Mouse (Mus musculus): ENCODE data around the gene Klhl36. TPM values are rescaled to one million over a fixed set of nuclear protein-coding genes. Genes with fewer than 3 reads are reported as not detected.

Gene Klhl36
- 17.1 and 19.6 TPM in 2 replicates for polyA plus RNA-seq (2015; fragmentation: Nextera tagmentation; extraction: Ambion mirVana)

DNA sequence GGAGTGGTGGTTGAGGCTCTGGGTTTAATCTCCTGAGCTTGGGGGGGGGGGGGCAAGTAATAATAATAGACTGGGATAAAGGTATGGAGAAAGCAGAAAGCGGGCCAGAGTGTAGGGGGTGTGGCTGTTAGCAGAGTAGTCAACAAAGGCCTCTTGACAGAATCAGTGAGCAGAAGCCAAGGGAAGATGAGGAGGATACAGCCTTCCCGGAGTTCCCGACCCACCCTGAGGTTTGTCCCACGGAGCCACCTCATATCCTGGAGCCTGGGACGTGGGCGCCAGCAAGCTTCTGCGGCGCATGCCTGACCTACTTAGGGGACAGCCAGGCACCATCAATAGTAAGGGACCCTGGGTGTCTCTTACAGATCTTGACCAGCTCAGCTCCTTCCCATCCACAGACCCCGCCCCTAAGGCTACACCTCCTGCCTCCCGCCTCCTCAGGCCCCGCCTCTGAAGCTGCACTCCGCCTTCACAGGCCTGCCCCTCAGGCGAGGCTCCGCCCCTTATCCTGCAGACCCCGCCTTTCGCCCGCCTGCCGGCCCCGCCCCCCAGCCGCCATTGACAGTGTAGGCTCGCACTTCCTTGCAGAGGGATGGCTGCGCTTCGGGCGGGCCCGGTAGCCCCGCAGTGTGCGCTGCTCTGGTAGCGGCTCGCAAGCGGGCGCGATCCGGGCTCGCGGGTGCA is at the start of gene Klhl36:
Klhl36 (plus strand) TSS at position 561 of the 684 bp plus-strand sequence.

DNA sequence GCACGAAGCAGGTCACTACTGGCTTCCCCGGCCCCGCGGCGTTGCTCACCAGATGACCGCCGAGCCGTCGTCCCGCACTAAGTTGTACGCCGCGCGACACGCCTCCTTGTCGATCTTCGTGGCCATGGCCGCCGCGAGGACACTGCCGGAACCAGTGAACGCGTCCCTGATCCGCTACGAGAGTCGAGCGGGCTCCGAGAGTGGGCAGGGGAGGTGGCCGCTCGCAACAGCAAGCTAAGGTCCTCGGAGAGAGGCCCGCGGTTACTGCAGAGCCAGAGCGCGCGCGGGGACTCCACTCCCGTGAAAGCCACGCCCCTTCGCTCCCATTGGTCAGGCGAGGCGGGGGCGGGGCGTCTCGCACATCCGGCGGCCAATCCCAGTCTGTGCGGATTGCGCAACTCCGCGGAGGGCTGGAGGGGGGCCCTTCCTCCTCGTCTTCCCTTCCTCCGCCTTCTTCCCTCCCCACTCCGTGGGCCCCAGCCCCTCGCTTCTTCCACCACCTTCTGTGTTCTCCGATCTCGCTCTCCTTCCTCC is 21.7 kb upstream of the Klhl36 start, which contains the start of gene Cotl1:
Cotl1 (minus strand) TSS at position 270 of the 534 bp plus-strand sequence.

GRCm38 (mm10) chr8:119909944-119910546 is 48.0 kb downstream of the Klhl36 start, which contains the start of gene Usp10:
TSS of gene Usp10 (plus strand) at chr8:119910360.

DNA sequence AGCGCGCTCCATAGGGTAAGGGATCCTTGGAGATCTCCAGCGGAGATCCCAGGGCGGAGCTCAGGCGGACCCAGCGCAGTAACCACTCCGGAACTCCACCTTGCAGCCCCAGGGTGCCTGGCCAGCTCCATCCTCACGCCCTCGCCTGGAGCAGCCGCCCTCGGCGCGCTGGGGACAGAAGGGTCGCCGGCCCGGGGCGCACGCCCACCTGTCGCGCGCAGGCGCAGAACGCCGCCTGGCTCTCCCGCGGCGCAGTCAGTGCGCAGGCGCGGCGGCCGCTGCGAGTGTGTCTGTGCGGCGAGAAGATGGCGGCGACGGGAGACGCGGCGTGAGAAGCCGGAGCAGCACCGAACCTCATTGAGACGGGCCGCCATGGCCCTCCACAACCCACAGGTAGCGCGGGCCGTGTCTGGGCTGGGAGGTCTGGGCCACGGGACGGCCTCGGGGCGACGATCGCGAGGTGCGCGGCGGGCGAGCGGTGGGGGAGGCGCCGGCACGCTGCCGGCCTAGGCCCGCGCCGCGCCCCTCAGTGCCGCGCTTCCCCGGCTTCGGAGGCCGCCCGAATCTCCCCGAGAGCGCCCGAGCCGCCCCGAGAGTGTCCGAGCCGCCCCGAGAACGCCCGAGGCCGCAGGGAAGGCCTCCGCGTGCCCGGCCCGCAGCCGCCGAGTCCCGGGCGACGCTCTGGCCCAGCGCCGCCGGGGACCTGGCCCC is 48.6 kb downstream of the Klhl36 start, which contains the start of gene Gm20388:
Gm20388 (plus strand) TSS at position 295 of the 711 bp plus-strand sequence.

Other genes starting within 250 kb of the Klhl36 start
- gene Adad2, start 249.5 kb upstream of the Klhl36 start, polyA plus RNA-seq (2015; fragmentation: Nextera tagmentation; extraction: Ambion mirVana) = 0.08 TPM in 1 of 2 replicates, not detected in the other
- gene Kcng4, start 226.6 kb upstream of the Klhl36 start, polyA plus RNA-seq (2015; fragmentation: Nextera tagmentation; extraction: Ambion mirVana) = 0.19 and 0.27 TPM in 2 replicates
- gene Wfdc1, start 195.9 kb upstream of the Klhl36 start, polyA plus RNA-seq (2015; fragmentation: Nextera tagmentation; extraction: Ambion mirVana) = 19.4 and 20.1 TPM in 2 replicates
- 0.50 and 0.62 TPM in 2 replicates for gene Atp2c2, start 162.3 kb upstream of the Klhl36 start, polyA plus RNA-seq (2015; fragmentation: Nextera tagmentation; extraction: Ambion mirVana)
- 8.0 and 9.7 TPM in 2 replicates for gene Tldc1, start 83.8 kb upstream of the Klhl36 start, polyA plus RNA-seq (2015; fragmentation: Nextera tagmentation; extraction: Ambion mirVana)
- gene Cotl1, start 21.7 kb upstream of the Klhl36 start, polyA plus RNA-seq (2015; fragmentation: Nextera tagmentation; extraction: Ambion mirVana) = 82.1 and 83.4 TPM in 2 replicates
- 84.1 and 95.9 TPM in 2 replicates for gene Usp10, start 48.1 kb downstream of the Klhl36 start, polyA plus RNA-seq (2015; fragmentation: Nextera tagmentation; extraction: Ambion mirVana)
- not detected in 2 replicates for gene Gm20388, start 48.6 kb downstream of the Klhl36 start, polyA plus RNA-seq (2015; fragmentation: Nextera tagmentation; extraction: Ambion mirVana)
- 2.9 and 3.3 TPM in 2 replicates for gene Crispld2, start 130.2 kb downstream of the Klhl36 start, polyA plus RNA-seq (2015; fragmentation: Nextera tagmentation; extraction: Ambion mirVana)
- gene Zdhhc7, start 239.2 kb downstream of the Klhl36 start, polyA plus RNA-seq (2015; fragmentation: Nextera tagmentation; extraction: Ambion mirVana) = 27.0 and 30.4 TPM in 2 replicates